Mouse (Mus musculus): ENCODE results near the gene Nrip2. TPM values are rescaled to one million over a fixed set of nuclear protein-coding genes. Genes with fewer than 3 reads are reported as not detected.

The Nrip2 gene
- polyA plus RNA-seq, 1 experiment, result 0.59 TPM

- 42% methylated on average over 15 of the region's 16 CpGs for WGBS
- no peak overlapping the region for H3K27ac ChIP-seq (ENCODE audit: control insufficient read depth, insufficient read depth, low read length)
Observed at GRCm38 (mm10) chr6:128423496-128424268, 24.6 kb downstream of the Nrip2 start.

GRCm38 (mm10) chr6:128424269-128425019, 25.3 kb downstream of the Nrip2 start, which contains the start of gene Itfg2:
TSS of gene Itfg2 (minus strand) at chr6:128424931.
- peak within 1 kb of the TSS; percentile 31 for H3K27ac ChIP-seq (ENCODE audit: control insufficient read depth, insufficient read depth, low read length)
- TF ChIP-seq POLR2A (IDR thresholded peaks at IDR 0.05; ENCODE audit: control insufficient read depth, extremely low read depth, insufficient read depth, low read length, poor library complexity) (peak; percentile 83), CTCF (IDR thresholded peaks at IDR 0.05; ENCODE audit: borderline replicate concordance, control insufficient read depth, extremely low read depth, insufficient read depth, low read length, poor library complexity) (peak; percentile 45; the same call in 1 of the 2 replicates)
- H3K4me1 ChIP-seq (replicated peaks; ENCODE audit: control insufficient read depth, insufficient read depth, low read length), result peaks cover 2% of the 10 kb centered on the region
- under 1% methylated on average over 42 of the region's 42 CpGs for WGBS
- DNase-seq, result peak; percentile 92
- H3K36me3 ChIP-seq (ENCODE audit: control insufficient read depth, insufficient read depth, low read length), result no peaks in the 10 kb centered on the region
- peak within 1 kb of the TSS; percentile 56 for H3K4me3 ChIP-seq (ENCODE audit: control insufficient read depth, insufficient read depth, low read length)
- no peaks in the 10 kb centered on the region for H3K27me3 ChIP-seq (ENCODE audit: control insufficient read depth, insufficient read depth, low read length)

More at GRCm38 (mm10) chr6:128423496-128424268, 24.6 kb downstream of the Nrip2 start:
- Histone ChIP-seq H3K36me3 (ENCODE audit: control insufficient read depth, insufficient read depth, low read length) (no peaks in the 10 kb centered on the region), H3K27me3 (ENCODE audit: control insufficient read depth, insufficient read depth, low read length) (no peaks in the 10 kb centered on the region), H3K4me3 (ENCODE audit: control insufficient read depth, insufficient read depth, low read length) (no peak overlapping the region), H3K4me1 (replicated peaks; ENCODE audit: control insufficient read depth, insufficient read depth, low read length) (peaks cover 2% of the 10 kb centered on the region)
- TF ChIP-seq CTCF (IDR thresholded peaks at IDR 0.05; ENCODE audit: borderline replicate concordance, control insufficient read depth, extremely low read depth, insufficient read depth, low read length, poor library complexity) (no peak), POLR2A (IDR thresholded peaks at IDR 0.05; ENCODE audit: control insufficient read depth, extremely low read depth, insufficient read depth, low read length, poor library complexity) (no peak)
- no peak for DNase-seq

GRCm38 (mm10) chr6:128425046-128425445, 25.9 kb downstream of the Nrip2 start:
- Histone ChIP-seq H3K4me3 (ENCODE audit: control insufficient read depth, insufficient read depth, low read length) (peak overlapping the region; percentile 56; the same call in 1 of the 2 replicates), H3K36me3 (ENCODE audit: control insufficient read depth, insufficient read depth, low read length) (no peaks in the 10 kb centered on the region), H3K4me1 (replicated peaks; ENCODE audit: control insufficient read depth, insufficient read depth, low read length) (peaks cover 2% of the 10 kb centered on the region), H3K27me3 (ENCODE audit: control insufficient read depth, insufficient read depth, low read length) (no peaks in the 10 kb centered on the region), H3K27ac (ENCODE audit: control insufficient read depth, insufficient read depth, low read length) (no peak overlapping the region)
- no peak for TF ChIP-seq CTCF (IDR thresholded peaks at IDR 0.05; ENCODE audit: borderline replicate concordance, control insufficient read depth, extremely low read depth, insufficient read depth, low read length, poor library complexity)
- no peak for TF ChIP-seq POLR2A (IDR thresholded peaks at IDR 0.05; ENCODE audit: control insufficient read depth, extremely low read depth, insufficient read depth, low read length, poor library complexity)
- DNase-seq, result no peak
- WGBS, result 38% methylated on average over 9 of the region's 9 CpGs

GRCm38 (mm10) chr6:128427571-128427970, 28.5 kb downstream of the Nrip2 start:
- H3K27me3 ChIP-seq (ENCODE audit: control insufficient read depth, insufficient read depth, low read length), result no peaks in the 10 kb centered on the region
- no peak overlapping the region for H3K4me3 ChIP-seq (ENCODE audit: control insufficient read depth, insufficient read depth, low read length)
- peaks cover 2% of the 10 kb centered on the region for H3K4me1 ChIP-seq (replicated peaks; ENCODE audit: control insufficient read depth, insufficient read depth, low read length)
- no peak for DNase-seq
- TF ChIP-seq CTCF (IDR thresholded peaks at IDR 0.05; ENCODE audit: borderline replicate concordance, control insufficient read depth, extremely low read depth, insufficient read depth, low read length, poor library complexity), result no peak
- no peak for TF ChIP-seq POLR2A (IDR thresholded peaks at IDR 0.05; ENCODE audit: control insufficient read depth, extremely low read depth, insufficient read depth, low read length, poor library complexity)
- H3K36me3 ChIP-seq (ENCODE audit: control insufficient read depth, insufficient read depth, low read length), result peaks cover 20% of the 10 kb centered on the region
- 97% methylated on average over 5 of the region's 5 CpGs for WGBS
- no peak overlapping the region for H3K27ac ChIP-seq (ENCODE audit: control insufficient read depth, insufficient read depth, low read length)

- Histone ChIP-seq H3K27me3 (ENCODE audit: control insufficient read depth, insufficient read depth, low read length) (no peaks in the 10 kb centered on the region), H3K4me1 (replicated peaks; ENCODE audit: control insufficient read depth, insufficient read depth, low read length) (peaks cover 2% of the 10 kb centered on the region; the same call in 1 of the 2 replicates), H3K36me3 (ENCODE audit: control insufficient read depth, insufficient read depth, low read length) (peaks cover 37% of the 10 kb centered on the region), H3K4me3 (ENCODE audit: control insufficient read depth, insufficient read depth, low read length) (no peak overlapping the region), H3K27ac (ENCODE audit: control insufficient read depth, insufficient read depth, low read length) (no peak overlapping the region)
- WGBS, result 100% methylated on average over 2 of the region's 2 CpGs
- TF ChIP-seq CTCF (IDR thresholded peaks at IDR 0.05; ENCODE audit: borderline replicate concordance, control insufficient read depth, extremely low read depth, insufficient read depth, low read length, poor library complexity), result no peak
- TF ChIP-seq POLR2A (IDR thresholded peaks at IDR 0.05; ENCODE audit: control insufficient read depth, extremely low read depth, insufficient read depth, low read length, poor library complexity), result no peak
- no peak for DNase-seq
Observed at GRCm38 (mm10) chr6:128429300-128429699, 30.2 kb downstream of the Nrip2 start.

GRCm38 (mm10) chr6:128429826-128430225, 30.7 kb downstream of the Nrip2 start:
- Histone ChIP-seq H3K27me3 (ENCODE audit: control insufficient read depth, insufficient read depth, low read length) (no peaks in the 10 kb centered on the region), H3K4me1 (replicated peaks; ENCODE audit: control insufficient read depth, insufficient read depth, low read length) (peaks cover 2% of the 10 kb centered on the region; the same call in 1 of the 2 replicates), H3K27ac (ENCODE audit: control insufficient read depth, insufficient read depth, low read length) (no peak overlapping the region), H3K36me3 (ENCODE audit: control insufficient read depth, insufficient read depth, low read length) (peaks cover 41% of the 10 kb centered on the region), H3K4me3 (ENCODE audit: control insufficient read depth, insufficient read depth, low read length) (no peak overlapping the region)
- WGBS, result 91% methylated on average over 6 of the region's 6 CpGs
- TF ChIP-seq POLR2A (IDR thresholded peaks at IDR 0.05; ENCODE audit: control insufficient read depth, extremely low read depth, insufficient read depth, low read length, poor library complexity) (no peak), CTCF (IDR thresholded peaks at IDR 0.05; ENCODE audit: borderline replicate concordance, control insufficient read depth, extremely low read depth, insufficient read depth, low read length, poor library complexity) (no peak)
- DNase-seq, result no peak
